Mouse (Mus musculus) MEL (cell line): ENCODE measurements around the gene Lat2. TPM values are rescaled to one million over a fixed set of nuclear protein-coding genes. Genes with fewer than 3 reads are reported as not detected.

Experiments
- DNase-seq: peaks from one replicate; pipeline ENCODE4 v3.0.0; 2011; ENCODE audit warnings: low read depth, low spot score
- H3K27ac ChIP-seq: 2 replicates; pipeline ENCODE4 v1.5.1; 2012; ENCODE audit warnings: low read depth, mild to moderate bottlenecking, control low read depth, low read length, moderate library complexity; ENCODE audit not compliant: control insufficient read depth
- H3K27me3 ChIP-seq, 2 experiments: fragments of 150-350 bp in 1 of 2; sonication (generic) in 1 of 2; 2 replicates each; pipeline ENCODE4 v1.6.1; 2012; ENCODE audit warnings: low read length in 2 of 2, mild to moderate bottlenecking in 2 of 2, improper control_type of control experiment in 1 of 2, moderate library complexity in 1 of 2; ENCODE audit not compliant: insufficient read depth in 2 of 2, control insufficient read depth in 1 of 2
- H3K36me3 ChIP-seq, 2 experiments: 2 replicates each; pipeline ENCODE4 v1.6.1; 2012 to 2014; ENCODE audit warnings: low read length in 2 of 2, improper control_type of control experiment in 1 of 2, inconsistent platforms in 1 of 2, mild to moderate bottlenecking in 1 of 2; ENCODE audit not compliant: insufficient read depth in 2 of 2, control insufficient read depth in 1 of 2
- H3K4me1 ChIP-seq, 2 experiments: fragments of 150-350 bp in 1 of 2; sonication (generic) in 1 of 2; 2 replicates each; pipeline ENCODE4 v1.6.1; 2012; ENCODE audit warnings: low read length in 2 of 2, improper control_type of control experiment in 1 of 2, mild to moderate bottlenecking in 1 of 2; ENCODE audit not compliant: insufficient read depth in 2 of 2, control insufficient read depth in 1 of 2
- H3K4me3 ChIP-seq, 2 experiments: fragments of 150-350 bp in 1 of 2; sonication (generic) in 1 of 2; 2 replicates each; pipeline ENCODE4 v1.5.1; 2012; ENCODE audit warnings: low read depth in 2 of 2, low read length in 2 of 2, mild to moderate bottlenecking in 2 of 2, moderate library complexity in 2 of 2, control low read depth in 1 of 2, improper control_type of control experiment in 1 of 2; ENCODE audit not compliant: control insufficient read depth in 1 of 2, insufficient read depth in 1 of 2
- H3K79me2 ChIP-seq: 2 replicates; pipeline ENCODE4 v1.6.1; 2012; ENCODE audit warnings: mild to moderate bottlenecking, low read length, moderate library complexity; ENCODE audit not compliant: control insufficient read depth, poor library complexity, insufficient read depth
- H3K9ac ChIP-seq: 2 replicates; pipeline ENCODE4 v1.6.1; 2012; ENCODE audit warnings: low read depth, mild to moderate bottlenecking, control low read depth, low read length, moderate library complexity; ENCODE audit not compliant: control insufficient read depth, poor library complexity, severe bottlenecking
- H3K9me3 ChIP-seq: fragments of 150-350 bp; sonication (generic); replicated peaks from 2 replicates; pipeline ENCODE4 v1.6.1; 2012; ENCODE audit warnings: mild to moderate bottlenecking, low read length, improper control_type of control experiment, moderate library complexity; ENCODE audit not compliant: insufficient read depth
- BHLHE40 ChIP-seq: IDR thresholded peaks from 2 replicates; pipeline ENCODE4 v1.6.1; 2012; ENCODE audit warnings: low read depth, mild to moderate bottlenecking, inconsistent platforms, low read length, improper control_type of control experiment, borderline replicate concordance
- CHD2 ChIP-seq: IDR thresholded peaks from 2 replicates; pipeline ENCODE4 v1.6.1; 2011; ENCODE audit warnings: low read length, improper control_type of control experiment
- CTCF ChIP-seq, 3 experiments: IDR thresholded peaks in 2 of 3; conservative IDR thresholded peaks in 1 of 3; 2 replicates each; pipeline ENCODE4 v1.5.1; 2011 to 2012; ENCODE audit warnings: low read length in 3 of 3, low read depth in 2 of 3, mild to moderate bottlenecking in 2 of 3, improper control_type of control experiment in 1 of 3, inconsistent platforms in 1 of 3, mixed read lengths in 1 of 3, moderate library complexity in 1 of 3; ENCODE audit not compliant: control insufficient read depth in 1 of 3, insufficient read depth in 1 of 3, poor library complexity in 1 of 3, severe bottlenecking in 1 of 3
- E2F4 ChIP-seq: IDR thresholded peaks from 2 replicates; pipeline ENCODE4 v1.6.1; 2011; ENCODE audit warnings: low read depth, low read length, improper control_type of control experiment, borderline replicate concordance
- ELF1 ChIP-seq: IDR thresholded peaks from 2 replicates; pipeline ENCODE4 v1.6.1; 2014; ENCODE audit warnings: low read depth, mild to moderate bottlenecking, inconsistent platforms, low read length, improper control_type of control experiment, moderate library complexity
- EP300 ChIP-seq, 2 experiments: IDR thresholded peaks; 2 replicates each; pipeline ENCODE4 v1.6.1; 2011; ENCODE audit warnings: improper control_type of control experiment in 2 of 2, low read length in 2 of 2, low read depth in 1 of 2, mild to moderate bottlenecking in 1 of 2
- GATA1 ChIP-seq: IDR thresholded peaks from 2 replicates; pipeline ENCODE4 v1.6.1; 2011; ENCODE audit warnings: low read depth, low read length, improper control_type of control experiment
- HCFC1 ChIP-seq: IDR thresholded peaks from 2 replicates; pipeline ENCODE4 v1.6.1; 2012; ENCODE audit warnings: low read depth, mild to moderate bottlenecking, inconsistent platforms, low read length, improper control_type of control experiment, moderate library complexity
- JUND ChIP-seq: IDR thresholded peaks from 2 replicates; pipeline ENCODE4 v1.6.1; 2011; ENCODE audit warnings: low read depth, mild to moderate bottlenecking, improper control_type of control experiment, low read length
- KAT2A ChIP-seq: conservative IDR thresholded peaks from 2 replicates; pipeline ENCODE4 v1.6.1; 2012; ENCODE audit warnings: low read depth, low read length, improper control_type of control experiment, inconsistent platforms
- MAX ChIP-seq: IDR thresholded peaks from 2 replicates; pipeline ENCODE4 v1.6.1; 2011; ENCODE audit warnings: low read length, improper control_type of control experiment
- MAZ ChIP-seq: IDR thresholded peaks from 2 replicates; pipeline ENCODE4 v1.6.1; 2012; ENCODE audit warnings: low read depth, mild to moderate bottlenecking, inconsistent platforms, low read length, improper control_type of control experiment
- MEF2A ChIP-seq: IDR thresholded peaks from 2 replicates; pipeline ENCODE4 v1.6.1; 2014; ENCODE audit warnings: low read depth, mild to moderate bottlenecking, inconsistent platforms, low read length, improper control_type of control experiment; ENCODE audit not compliant: poor library complexity, insufficient replicate concordance, severe bottlenecking; ENCODE audit errors: extremely low read depth
- MXI1 ChIP-seq: IDR thresholded peaks from 2 replicates; pipeline ENCODE4 v1.6.1; 2011; ENCODE audit warnings: mild to moderate bottlenecking, low read depth, low read length, improper control_type of control experiment
- MYB ChIP-seq: IDR thresholded peaks from 2 replicates; pipeline ENCODE4 v1.6.1; 2011; ENCODE audit warnings: mild to moderate bottlenecking, low read depth, low read length, improper control_type of control experiment
- NELFE ChIP-seq: IDR thresholded peaks from 2 replicates; pipeline ENCODE4 v1.6.1; 2011; ENCODE audit warnings: low read depth, low read length, improper control_type of control experiment
- NRF1 ChIP-seq: IDR thresholded peaks from 2 replicates; pipeline ENCODE4 v1.6.1; 2014; ENCODE audit warnings: low read depth, mild to moderate bottlenecking, inconsistent platforms, low read length, improper control_type of control experiment, moderate library complexity; ENCODE audit not compliant: poor library complexity, insufficient read depth, severe bottlenecking
- POLR2AphosphoS2 ChIP-seq: IDR thresholded peaks from 2 replicates; pipeline ENCODE4 v1.6.1; 2011; ENCODE audit warnings: low read length, improper control_type of control experiment
- RAD21 ChIP-seq: IDR thresholded peaks from 2 replicates; pipeline ENCODE4 v1.6.1; 2011; ENCODE audit warnings: mild to moderate bottlenecking, low read depth, low read length, improper control_type of control experiment
- RCOR1 ChIP-seq: IDR thresholded peaks from 2 replicates; pipeline ENCODE4 v1.6.1; 2012; ENCODE audit warnings: low read depth, mild to moderate bottlenecking, inconsistent platforms, low read length, improper control_type of control experiment
- SIN3A ChIP-seq: IDR thresholded peaks from 2 replicates; pipeline ENCODE4 v1.6.1; 2012; ENCODE audit warnings: low read length, improper control_type of control experiment, inconsistent platforms
- SMC3 ChIP-seq: IDR thresholded peaks from 2 replicates; pipeline ENCODE4 v1.6.1; 2011; ENCODE audit warnings: low read depth, low read length, improper control_type of control experiment
- TAL1 ChIP-seq: IDR thresholded peaks from 2 replicates; pipeline ENCODE4 v1.6.1; 2012; ENCODE audit warnings: mild to moderate bottlenecking, inconsistent platforms, low read length, moderate library complexity, mixed read lengths
- UBTF ChIP-seq: IDR thresholded peaks from 2 replicates; pipeline ENCODE4 v1.6.1; 2012; ENCODE audit warnings: low read depth, mild to moderate bottlenecking, inconsistent platforms, low read length, improper control_type of control experiment, moderate library complexity, borderline replicate concordance; ENCODE audit not compliant: insufficient read depth
- ZC3H11A ChIP-seq: IDR thresholded peaks from 2 replicates; pipeline ENCODE4 v1.6.1; 2012; ENCODE audit warnings: low read depth, mild to moderate bottlenecking, inconsistent platforms, low read length, improper control_type of control experiment
- polyA plus RNA-seq, 2 experiments: library from polyadenylated mRNA; stranded (reverse) in 1 of 2; unstranded in 1 of 2; fragments of >175 nt in 1 of 2; fragments of >200 nt in 1 of 2; gene quantifications; 2 replicates each; pipeline versions ENCODE4 v1.2.1 to v1.2.4; 2012; ENCODE audit warnings: low replicate concordance in 2 of 2, low read depth in 1 of 2; ENCODE audit not compliant: insufficient read length in 2 of 2, insufficient read depth in 1 of 2, missing spikeins in 1 of 2
- total RNA-seq: library from RNA; depleted of rRNA; stranded (reverse); fragments of 300-350 nt; gene quantifications from 2 replicates; pipeline ENCODE4 v1.2.3, GENCODE M21; 2012

The Lat2 gene
- total and polyA plus RNA-seq, 3 experiments, result 0.79 to 0.92 TPM; not detected in 1

DNA sequence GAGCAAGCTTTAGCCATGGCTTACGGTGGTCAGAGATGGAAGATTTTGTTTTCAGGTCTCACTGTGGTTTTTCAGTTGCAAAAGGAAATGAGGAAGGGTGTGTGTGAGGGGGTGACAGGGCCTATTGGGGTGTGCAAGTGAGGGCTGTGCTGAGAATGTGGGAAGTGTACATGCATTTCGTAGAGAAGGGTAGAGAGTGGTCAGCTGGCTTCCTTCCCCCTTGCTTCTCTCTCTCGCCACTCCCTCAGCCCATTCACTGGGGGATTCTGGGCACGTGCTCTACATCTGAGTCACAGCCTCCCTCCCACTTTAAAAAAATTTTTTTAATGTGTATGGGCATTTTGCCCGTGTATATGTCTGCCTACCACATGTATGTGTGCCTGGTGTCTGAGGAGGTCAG lies 7.7 kb downstream of the Lat2 start (continued):
- no peak for TF ChIP-seq NRF1
- no peak for TF ChIP-seq SMC3
- no peak for TF ChIP-seq ELF1
- no peak for TF ChIP-seq ZC3H11A
- TF ChIP-seq NELFE, result peak; percentile 31; the same call in 1 of the 2 replicates
- TF ChIP-seq MYB, result 0 out of 2 replicates have a peak, but pooled peaks have one; percentile 51
- TF ChIP-seq GATA1, result no peak
- peak; percentile 55 for TF ChIP-seq SIN3A
- TF ChIP-seq RAD21, result no peak
- TF ChIP-seq E2F4, result no peak
- no peak for TF ChIP-seq CHD2
- TF ChIP-seq KAT2A, result no peak
- TF ChIP-seq JUND, result no peak
- TF ChIP-seq TAL1, result no peak

DNA sequence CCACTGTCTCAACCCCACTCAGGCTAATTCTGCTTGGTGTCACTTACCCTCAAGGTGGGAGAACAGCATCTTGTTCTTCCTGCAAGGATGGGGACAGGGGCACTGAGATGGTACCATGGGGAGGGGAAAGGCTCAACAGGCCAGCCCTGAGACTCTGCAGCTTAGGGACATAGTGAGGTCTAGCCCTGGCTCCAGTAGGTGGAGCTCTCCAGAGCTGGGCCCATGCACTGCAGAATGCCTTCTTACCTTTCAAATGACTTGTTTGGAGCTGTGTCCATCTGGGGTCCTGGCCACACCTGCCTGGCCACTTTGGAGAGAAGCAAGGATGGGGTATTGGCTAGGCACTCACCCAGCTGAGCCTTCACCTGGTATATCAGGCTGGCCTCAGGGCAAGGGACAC lies 8.5 kb downstream of the Lat2 start:
- DNase-seq, result peak; percentile 40
- Histone ChIP-seq H3K36me3 (peaks cover 0 to 6% of the 10 kb centered on the region in 2 experiments; a peak in 2 of 4 replicates), H3K9ac (no peak overlapping the region; the same call in 1 of the 2 replicates), H3K4me3 (no peak overlapping the region), H3K27ac (peak overlapping the region; percentile 75), H3K9me3 (no peaks in the 10 kb centered on the region), H3K79me2 (no peaks in the 10 kb centered on the region), H3K27me3 (no peaks in the 10 kb centered on the region), H3K4me1 (peaks cover 8 to 10% of the 10 kb centered on the region in 2 experiments)
- no peak for TF ChIP-seq MAZ
- no peak for TF ChIP-seq E2F4
- peak; percentile 5; the same call in 1 of the 2 replicates for TF ChIP-seq SMC3
- TF ChIP-seq ELF1, result no peak
- peak; percentile 15 to 52 (median 43); a peak in 4 of 6 replicates for TF ChIP-seq CTCF (IDR thresholded peaks at IDR 0.05 in 2 of 3, conservative IDR thresholded peaks at IDR 0.05 in 1 of 3; ENCODE audit: control insufficient read depth in 1 of 3, insufficient read depth in 1 of 3, low read depth in 2 of 3, low read length in 3 of 3, poor library complexity in 1 of 3, severe bottlenecking in 1 of 3)
- no peak for TF ChIP-seq RCOR1
- no peak for TF ChIP-seq POLR2AphosphoS2
- TF ChIP-seq ZC3H11A, result no peak

DNA sequence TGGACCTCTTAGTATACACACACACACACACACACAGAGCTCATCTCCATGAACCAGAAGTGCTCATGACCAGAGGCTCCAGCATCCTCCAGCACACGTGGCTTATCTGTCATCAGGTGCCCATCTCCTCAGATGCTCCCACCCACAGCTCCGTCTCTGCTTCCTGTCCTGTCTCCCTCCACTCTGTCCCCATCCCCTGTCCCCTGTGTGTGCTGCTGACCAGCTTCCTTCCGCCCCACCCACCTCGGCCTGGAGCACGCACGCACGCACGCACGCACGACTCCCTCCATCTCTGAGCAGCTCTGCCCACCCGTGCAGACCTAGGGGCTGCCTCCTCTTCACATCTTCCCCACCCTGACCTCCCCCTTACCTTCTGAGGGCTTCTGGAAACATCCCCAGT lies 10.4 kb downstream of the Lat2 start:
- Histone ChIP-seq H3K9ac (no peak overlapping the region), H3K4me3 (no peak overlapping the region), H3K27ac (no peak overlapping the region), H3K4me1 (peaks cover 8 to 10% of the 10 kb centered on the region in 2 experiments), H3K79me2 (no peaks in the 10 kb centered on the region), H3K27me3 (no peaks in the 10 kb centered on the region), H3K36me3 (peaks cover 0 to 6% of the 10 kb centered on the region in 2 experiments; a peak in 2 of 4 replicates), H3K9me3 (no peaks in the 10 kb centered on the region)
- TF ChIP-seq TAL1 (no peak), EP300 (IDR thresholded peaks at IDR 0.05; ENCODE audit: low read depth in 1 of 2, low read length in 2 of 2) (no peak), ELF1 (no peak), MEF2A (no peak), CHD2 (no peak), ZC3H11A (no peak), CTCF (IDR thresholded peaks at IDR 0.05 in 2 of 3, conservative IDR thresholded peaks at IDR 0.05 in 1 of 3; ENCODE audit: control insufficient read depth in 1 of 3, insufficient read depth in 1 of 3, low read depth in 2 of 3, low read length in 3 of 3, poor library complexity in 1 of 3, severe bottlenecking in 1 of 3) (no peak), BHLHE40 (no peak), UBTF (no peak), MAX (no peak), HCFC1 (no peak), MXI1 (no peak)
- no peak for DNase-seq
